Mouse (Mus musculus) erythroblast, embryonic 14.5 days (primary cell): ENCODE results near the gene Lypd8. TPM values are rescaled to one million over a fixed set of nuclear protein-coding genes. Genes with fewer than 3 reads are reported as not detected.

ENCODE experiments used
- H3K27me3 ChIP-seq: 2 replicates; pipeline ENCODE4 v1.6.1; 2012; ENCODE audit warnings: inconsistent platforms; ENCODE audit not compliant: control insufficient read depth
- H3K36me3 ChIP-seq: 2 replicates; pipeline ENCODE4 v1.6.1; 2012; ENCODE audit warnings: mild to moderate bottlenecking, inconsistent platforms; ENCODE audit not compliant: control insufficient read depth
- H3K4me1 ChIP-seq: 2 replicates; pipeline ENCODE4 v1.6.1; 2012; ENCODE audit warnings: inconsistent platforms; ENCODE audit not compliant: control insufficient read depth
- H3K4me3 ChIP-seq: replicated peaks from 2 replicates; pipeline ENCODE3; 2012; ENCODE audit warnings: moderate library complexity, mild to moderate bottlenecking, inconsistent platforms
- H3K9me3 ChIP-seq: 2 replicates; pipeline ENCODE4 v1.6.1; 2012; ENCODE audit warnings: low read length, inconsistent platforms, mixed read lengths; ENCODE audit not compliant: control insufficient read depth
- GATA1 ChIP-seq: IDR thresholded peaks from 2 replicates; pipeline ENCODE4 v1.6.1; 2012; ENCODE audit warnings: low read length, inconsistent platforms, mixed read lengths
- TAL1 ChIP-seq: IDR thresholded peaks from 3 replicates; pipeline ENCODE4 v1.6.1; 2012; ENCODE audit warnings: low read length, inconsistent platforms, mixed read lengths
- polyA plus RNA-seq: library from polyadenylated mRNA; stranded (reverse); fragments of >175 nt; gene quantifications from 2 replicates; pipeline ENCODE4 v1.2.3, GENCODE M21; 2012

The Lypd8 gene
- polyA plus RNA-seq, 1 experiment = not detected

GRCm38 (mm10) chr11:58377273-58377672, 1.6 kb upstream of the Lypd8 start:
- Histone ChIP-seq H3K27me3 (no peaks in the 10 kb centered on the region), H3K9me3 (no peaks in the 10 kb centered on the region), H3K36me3 (no peaks in the 10 kb centered on the region), H3K4me1 (peaks cover 28% of the 10 kb centered on the region), H3K4me3 (no peak overlapping the region)
- TF ChIP-seq TAL1 (no peak), GATA1 (no peak)

- Histone ChIP-seq H3K9me3 (no peaks in the 10 kb centered on the region), H3K36me3 (no peaks in the 10 kb centered on the region), H3K4me3 (no peak overlapping the region), H3K27me3 (no peaks in the 10 kb centered on the region), H3K4me1 (peaks cover 28% of the 10 kb centered on the region)
- TF ChIP-seq TAL1 (no peak), GATA1 (no peak)
These were observed 1.2 kb upstream of the Lypd8 start for GRCm38 (mm10) chr11:58377686-58378085.

GRCm38 (mm10) chr11:58379516-58379915, 673 bp downstream of the Lypd8 start:
- TF ChIP-seq GATA1 (no peak), TAL1 (no peak)
- no peaks in the 10 kb centered on the region for H3K27me3 ChIP-seq
- H3K9me3 ChIP-seq = no peaks in the 10 kb centered on the region
- H3K4me1 ChIP-seq = peaks cover 28% of the 10 kb centered on the region
- H3K36me3 ChIP-seq = no peaks in the 10 kb centered on the region
- H3K4me3 ChIP-seq = no peak overlapping the region

GRCm38 (mm10) chr11:58382471-58382870, 3.6 kb downstream of the Lypd8 start:
- Histone ChIP-seq H3K4me1 (peaks cover 33% of the 10 kb centered on the region), H3K36me3 (no peaks in the 10 kb centered on the region), H3K4me3 (no peak overlapping the region), H3K27me3 (no peaks in the 10 kb centered on the region), H3K9me3 (no peaks in the 10 kb centered on the region)
- TF ChIP-seq GATA1 (no peak), TAL1 (no peak)

- Histone ChIP-seq H3K27me3 (peaks cover 2% of the 10 kb centered on the region; the same call in 1 of the 2 replicates), H3K4me3 (no peak overlapping the region), H3K36me3 (no peaks in the 10 kb centered on the region), H3K4me1 (peaks cover 2% of the 10 kb centered on the region; the same call in 1 of the 2 replicates), H3K9me3 (no peaks in the 10 kb centered on the region)
- no peak for TF ChIP-seq GATA1
- TF ChIP-seq TAL1 = no peak
These were observed 21.3 kb downstream of the Lypd8 start for GRCm38 (mm10) chr11:58399985-58400645.

- H3K9me3 ChIP-seq = no peaks in the 10 kb centered on the region
- no peaks in the 10 kb centered on the region for H3K36me3 ChIP-seq
- no peak overlapping the region for H3K4me3 ChIP-seq
- H3K27me3 ChIP-seq = peaks cover 2% of the 10 kb centered on the region; the same call in 1 of the 2 replicates
- peaks cover 2% of the 10 kb centered on the region; the same call in 1 of the 2 replicates for H3K4me1 ChIP-seq
- no peak for TF ChIP-seq TAL1
- TF ChIP-seq GATA1 = no peak
These were observed 21.8 kb downstream of the Lypd8 start for GRCm38 (mm10) chr11:58400655-58401054.

GRCm38 (mm10) chr11:58408066-58408465, 29.2 kb downstream of the Lypd8 start:
- H3K9me3 ChIP-seq = no peaks in the 10 kb centered on the region
- no peak overlapping the region for H3K4me3 ChIP-seq
- no peaks in the 10 kb centered on the region for H3K4me1 ChIP-seq
- no peaks in the 10 kb centered on the region for H3K27me3 ChIP-seq
- no peaks in the 10 kb centered on the region for H3K36me3 ChIP-seq
- TF ChIP-seq TAL1 (no peak), GATA1 (no peak)

- no peaks in the 10 kb centered on the region for H3K9me3 ChIP-seq
- no peaks in the 10 kb centered on the region for H3K36me3 ChIP-seq
- no peaks in the 10 kb centered on the region; the same call in 1 of the 2 replicates for H3K27me3 ChIP-seq
- H3K4me3 ChIP-seq = no peak overlapping the region
- no peak for TF ChIP-seq GATA1
- no peak for TF ChIP-seq TAL1
- no peaks in the 10 kb centered on the region for H3K4me1 ChIP-seq
These were observed 39.5 kb downstream of the Lypd8 start for GRCm38 (mm10) chr11:58418336-58418735.

- H3K27me3 ChIP-seq = no peaks in the 10 kb centered on the region; the same call in none of the 2 replicates
- H3K9me3 ChIP-seq = no peaks in the 10 kb centered on the region
- no peak within 1 kb of the TSS for H3K4me3 ChIP-seq
- no peaks in the 10 kb centered on the region for H3K36me3 ChIP-seq
- H3K4me1 ChIP-seq = no peaks in the 10 kb centered on the region
- TF ChIP-seq GATA1 = no peak
- no peak for TF ChIP-seq TAL1
These were observed 42.0 kb downstream of the Lypd8 start, which contains the start of gene 1810065E05Rik for GRCm38 (mm10) chr11:58420815-58421214. Gene 1810065E05Rik, plus strand, starts transcription at chr11:58421111.
